Mouse (Mus musculus) cerebellum, postnatal 36 days (tissue): ENCODE results near the gene Chmp2b.

Source experiments
- DNase-seq, 2 experiments: peaks; one replicate each; pipeline ENCODE4 v3.0.0; 2021 to 2022; ENCODE audit warnings: mixed read lengths in 2 of 2

The Chmp2b gene

DNA sequence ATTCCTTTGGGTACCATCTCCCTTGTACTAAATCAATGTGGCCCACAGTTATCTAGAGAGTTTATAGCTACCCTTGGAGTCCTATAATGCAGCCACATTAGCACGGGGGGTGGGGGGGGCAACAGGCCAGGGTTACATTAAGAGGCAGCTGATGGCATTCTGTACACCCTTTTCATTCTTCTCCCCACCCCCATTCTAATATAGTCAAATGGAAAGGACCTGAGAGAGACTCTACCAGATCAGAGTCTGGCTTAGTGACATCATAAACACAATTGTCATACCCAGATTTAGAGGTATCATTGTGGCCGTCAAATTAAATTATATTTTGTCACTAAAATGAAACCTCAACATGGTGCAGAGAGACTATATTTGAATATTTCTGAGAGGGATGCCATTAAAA is 36.5 kb downstream of the Chmp2b start:
- no peak for DNase-seq

DNA sequence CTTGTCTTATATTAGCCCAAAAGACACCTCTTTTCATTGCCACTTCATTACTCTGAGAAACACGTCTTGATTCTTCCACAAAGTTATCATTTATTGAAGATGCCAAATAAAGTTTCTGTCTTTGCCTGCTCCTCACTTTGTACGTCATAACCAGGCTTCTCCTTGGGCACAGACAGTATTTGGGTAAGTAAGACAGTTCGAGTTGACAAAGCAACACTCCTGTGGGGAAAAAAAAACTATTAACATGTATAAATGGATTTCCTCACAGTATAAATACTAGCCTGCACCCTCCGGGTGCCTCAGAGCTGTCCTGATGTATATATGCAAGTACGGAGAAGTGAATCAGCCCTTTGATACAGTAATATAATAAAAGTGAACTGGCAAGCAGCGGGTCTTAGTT is 42.3 kb downstream of the Chmp2b start, which contains the start of gene Pou1f1:
Gene Pou1f1 (plus strand): TSS at position 301 of the 400 bp plus-strand sequence.
- DNase-seq, result no peak

DNA sequence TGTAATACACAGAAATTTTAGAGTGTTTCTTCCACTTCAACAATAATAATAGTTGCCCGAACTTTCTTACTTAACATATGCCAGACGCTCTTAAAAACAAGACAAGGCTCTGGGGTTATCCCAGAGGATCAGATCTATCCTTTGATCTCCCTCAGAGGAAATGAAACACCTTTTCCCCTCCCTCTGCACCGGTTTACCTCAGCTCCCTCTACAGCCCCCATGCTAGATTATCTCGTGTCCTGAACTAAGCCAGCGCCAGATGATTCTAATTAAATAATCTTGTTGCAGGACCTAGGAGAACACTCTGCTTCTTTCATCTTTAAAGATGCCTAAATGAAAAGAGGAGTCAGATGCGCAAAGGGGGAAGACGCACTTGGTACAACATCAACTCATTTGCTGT is 48.3 kb downstream of the Chmp2b start:
- no peak for DNase-seq

DNA sequence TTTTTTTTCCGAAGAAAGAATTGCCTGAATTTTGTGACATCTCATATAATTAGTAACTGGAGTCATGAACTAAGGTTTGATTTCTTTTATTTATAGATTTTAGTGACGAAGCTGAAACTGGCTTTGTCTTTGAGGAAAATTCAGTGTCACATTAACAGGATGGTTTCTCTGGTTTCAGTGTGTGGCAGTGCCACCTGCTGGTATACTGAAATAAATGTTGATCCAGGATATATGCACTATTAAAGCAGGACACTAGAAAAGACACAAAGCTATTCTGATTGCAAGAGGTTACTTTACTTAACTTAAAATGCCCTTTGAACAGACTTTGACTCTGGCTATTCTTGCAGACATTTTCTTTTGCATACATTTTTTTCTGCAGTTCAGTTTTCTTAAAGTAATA is 65.5 kb downstream of the Chmp2b start:
- peak; percentile 9 to 12 for DNase-seq

DNA sequence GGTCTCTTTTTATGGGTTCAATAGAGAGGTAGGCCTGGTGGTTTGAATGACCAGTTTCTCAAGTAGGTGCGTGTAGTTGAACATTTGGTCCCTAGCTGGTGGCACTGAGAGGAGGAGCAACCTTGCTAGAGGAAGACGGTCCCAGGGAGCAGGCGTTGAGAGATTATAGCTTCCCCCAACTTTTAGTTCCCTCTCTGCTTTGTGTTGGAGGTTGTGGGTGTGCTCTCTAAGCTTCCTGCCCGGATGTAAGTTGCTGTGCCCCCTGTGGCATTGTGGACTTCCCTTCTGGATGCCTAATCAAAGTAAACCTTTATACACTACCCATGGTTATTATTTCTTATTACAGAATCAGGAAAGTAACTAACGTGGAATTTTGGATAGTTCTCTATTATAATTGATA is 66.5 kb downstream of the Chmp2b start:
- no peak for DNase-seq
